Mouse (Mus musculus) midbrain, embryonic 14.5 days (tissue): ENCODE data around the gene Vamp4. TPM values are rescaled to one million over a fixed set of nuclear protein-coding genes. Genes with fewer than 3 reads are reported as not detected.

Source experiments
- ATAC-seq: fragments of 200-750 bp; cut with Nextera tagmentation; 2 replicates; pipeline ENCODE4 v1.8.0; 2017; ENCODE audit warnings: moderate number of reproducible peaks, moderate library complexity; ENCODE audit not compliant: low FRiP score, low TSS enrichment
- DNase-seq: peaks from one replicate; pipeline ENCODE4 v3.0.0-alpha.2; 2015
- H3K27ac ChIP-seq: fragments of 300-500 bp; sonication (generic); replicated peaks from 2 replicates; pipeline ENCODE4 v1.5.1; 2014; ENCODE audit warnings: mild to moderate bottlenecking, low read depth, low read length, moderate library complexity
- H3K27me3 ChIP-seq: fragments of 300-500 bp; sonication (generic); 2 replicates; pipeline ENCODE4 v1.6.1; 2014; ENCODE audit warnings: low read length, control low read depth, mixed read lengths; ENCODE audit not compliant: control insufficient read depth, insufficient read depth
- H3K36me3 ChIP-seq: fragments of 300-500 bp; sonication (generic); 2 replicates; pipeline ENCODE4 v1.6.1; 2014; ENCODE audit warnings: low read length, control low read depth; ENCODE audit not compliant: control insufficient read depth, insufficient read depth
- H3K4me1 ChIP-seq: fragments of 300-500 bp; sonication (generic); 2 replicates; pipeline ENCODE4 v1.6.1; 2014; ENCODE audit warnings: mild to moderate bottlenecking, antibody characterized with exemption, low read length, control low read depth; ENCODE audit not compliant: control insufficient read depth, insufficient read depth
- H3K4me2 ChIP-seq: fragments of 300-500 bp; sonication (generic); 2 replicates; pipeline ENCODE4 v1.6.1; 2014; ENCODE audit warnings: mild to moderate bottlenecking, low read length, moderate library complexity
- H3K4me3 ChIP-seq: fragments of 300-500 bp; sonication (generic); replicated peaks from 2 replicates; pipeline ENCODE4 v1.5.1; 2014; ENCODE audit warnings: low read depth, low read length
- H3K9ac ChIP-seq: fragments of 300-500 bp; sonication (generic); replicated peaks from 2 replicates; pipeline ENCODE4 v1.6.1; 2014; ENCODE audit warnings: mild to moderate bottlenecking, low read length, moderate library complexity
- H3K9me3 ChIP-seq: fragments of 300-500 bp; sonication (generic); 2 replicates; pipeline ENCODE4 v1.6.1; 2016; ENCODE audit warnings: low read length, control low read depth, mixed read lengths; ENCODE audit not compliant: control insufficient read depth
- WGBS: fragments of 180-500 bp; shearing (Covaris S2); extraction: QIAGEN DNeasy Blood & Tissue Kit; methylation state at CpG from one replicate; pipeline ENCODE4 v1.1.7; 2014; 5-methylcytosine and 5-hydroxymethylcytosine counted together
- polyA plus RNA-seq: library from polyadenylated mRNA; unstranded; fragments of >200 nt; fragmentation: Nextera tagmentation; extraction: Ambion mirVana; gene quantifications from 2 replicates; pipeline ENCODE4 v1.2.1, GENCODE M21; 2014

Gene Vamp4
- polyA plus RNA-seq, 1 experiment from 2014 or later = 71.3 TPM

- peak within 1 kb of the TSS; percentile 75 for H3K27ac ChIP-seq
- peak; percentile 98 for ATAC-seq
- DNase-seq = peak; percentile 99
- peak within 1 kb of the TSS; percentile 90 for H3K4me2 ChIP-seq
- H3K4me3 ChIP-seq = peak within 1 kb of the TSS; percentile 73
- H3K27me3 ChIP-seq = no peaks in the 10 kb centered on the region
- H3K36me3 ChIP-seq = peaks cover 30% of the 10 kb centered on the region
- peaks cover 6% of the 10 kb centered on the region for H3K4me1 ChIP-seq
- no peaks in the 10 kb centered on the region for H3K9me3 ChIP-seq
- under 1% methylated on average over 52 of the region's 52 CpGs for WGBS
- peak within 1 kb of the TSS; percentile 72 for H3K9ac ChIP-seq
Measured at GRCm38 (mm10) chr1:162548016-162548916, 22.0 kb upstream of the Vamp4 start, which contains the start of gene Mettl13. Mettl13 (minus strand) TSS chr1:162548551.

GRCm38 (mm10) chr1:162548917-162549613 is 21.2 kb upstream of the Vamp4 start:
- Histone ChIP-seq H3K4me3 (peak overlapping the region; percentile 73), H3K27ac (peak overlapping the region; percentile 75), H3K4me2 (peak overlapping the region; percentile 90), H3K9ac (peak overlapping the region; percentile 72; the same call in 1 of the 2 replicates), H3K9me3 (no peaks in the 10 kb centered on the region), H3K27me3 (no peaks in the 10 kb centered on the region), H3K4me1 (peaks cover 6% of the 10 kb centered on the region), H3K36me3 (peaks cover 24% of the 10 kb centered on the region)
- no peak for ATAC-seq
- WGBS = 71% methylated on average over 10 of the region's 10 CpGs
- no peak for DNase-seq

- H3K27me3 ChIP-seq = no peaks in the 10 kb centered on the region
- peaks cover 18% of the 10 kb centered on the region for H3K36me3 ChIP-seq
- 79% methylated on average over 5 of the region's 5 CpGs for WGBS
- H3K4me1 ChIP-seq = peaks cover 6% of the 10 kb centered on the region
- no peak overlapping the region for H3K4me3 ChIP-seq
- no peak overlapping the region for H3K27ac ChIP-seq
- DNase-seq = peak; percentile 75
- H3K9ac ChIP-seq = no peak overlapping the region
- no peak overlapping the region for H3K4me2 ChIP-seq
- no peaks in the 10 kb centered on the region for H3K9me3 ChIP-seq
- ATAC-seq = no peak
Measured at GRCm38 (mm10) chr1:162549615-162550283, 20.6 kb upstream of the Vamp4 start.

- Histone ChIP-seq H3K27ac (no peak overlapping the region), H3K36me3 (no peaks in the 10 kb centered on the region), H3K9me3 (no peaks in the 10 kb centered on the region), H3K9ac (no peak overlapping the region), H3K4me2 (no peak overlapping the region), H3K4me3 (no peak overlapping the region), H3K27me3 (no peaks in the 10 kb centered on the region), H3K4me1 (no peaks in the 10 kb centered on the region)
- DNase-seq (no peak), ATAC-seq (no peak)
- 87% methylated on average over 9 of the region's 9 CpGs for WGBS
Measured at GRCm38 (mm10) chr1:162552956-162553355, 17.4 kb upstream of the Vamp4 start.

- H3K4me3 ChIP-seq = no peak overlapping the region
- no peak overlapping the region for H3K4me2 ChIP-seq
- H3K9ac ChIP-seq = no peak overlapping the region
- H3K9me3 ChIP-seq = no peaks in the 10 kb centered on the region
- no peaks in the 10 kb centered on the region for H3K36me3 ChIP-seq
- H3K4me1 ChIP-seq = no peaks in the 10 kb centered on the region
- DNase-seq (no peak), ATAC-seq (no peak)
- no peaks in the 10 kb centered on the region for H3K27me3 ChIP-seq
- H3K27ac ChIP-seq = no peak overlapping the region
- WGBS = 81% methylated on average over 3 of the region's 3 CpGs
Measured at GRCm38 (mm10) chr1:162554193-162554592, 16.1 kb upstream of the Vamp4 start.

- DNase-seq (no peak), ATAC-seq (no peak)
- Histone ChIP-seq H3K4me1 (no peaks in the 10 kb centered on the region), H3K36me3 (no peaks in the 10 kb centered on the region), H3K9ac (no peak overlapping the region), H3K9me3 (no peaks in the 10 kb centered on the region), H3K4me2 (no peak overlapping the region), H3K27me3 (no peaks in the 10 kb centered on the region), H3K27ac (no peak overlapping the region), H3K4me3 (no peak overlapping the region)
- WGBS = 80% methylated on average over 1 of the region's 1 CpGs
Measured at GRCm38 (mm10) chr1:162563236-162563635, 7.1 kb upstream of the Vamp4 start.

GRCm38 (mm10) chr1:162564992-162565391 is 5.3 kb upstream of the Vamp4 start:
- H3K4me1 ChIP-seq = peaks cover 6% of the 10 kb centered on the region; the same call in 1 of the 2 replicates
- H3K4me2 ChIP-seq = no peak overlapping the region
- H3K27me3 ChIP-seq = no peaks in the 10 kb centered on the region
- no peaks in the 10 kb centered on the region for H3K36me3 ChIP-seq
- no peak overlapping the region for H3K4me3 ChIP-seq
- DNase-seq (no peak), ATAC-seq (no peak)
- no peak overlapping the region for H3K27ac ChIP-seq
- no peaks in the 10 kb centered on the region for H3K9me3 ChIP-seq
- 63% methylated on average over 3 of the region's 3 CpGs for WGBS
- no peak overlapping the region for H3K9ac ChIP-seq

- DNase-seq (no peak), ATAC-seq (no peak)
- Histone ChIP-seq H3K4me3 (no peak overlapping the region), H3K36me3 (no peaks in the 10 kb centered on the region), H3K9me3 (no peaks in the 10 kb centered on the region), H3K4me2 (no peak overlapping the region), H3K27ac (no peak overlapping the region), H3K9ac (no peak overlapping the region), H3K27me3 (no peaks in the 10 kb centered on the region), H3K4me1 (peaks cover 11% of the 10 kb centered on the region)
- WGBS = 47% methylated on average over 3 of the region's 3 CpGs
Measured at GRCm38 (mm10) chr1:162567351-162567750, 3.0 kb upstream of the Vamp4 start.
